Mouse (Mus musculus) lung, embryonic 15.5 days (tissue): ENCODE measurements around the gene Timm8a1. TPM values are rescaled to one million over a fixed set of nuclear protein-coding genes. Genes with fewer than 3 reads are reported as not detected.

ENCODE experiments used
- ATAC-seq: fragments of 200-750 bp; cut with Nextera tagmentation; 2 replicates; pipeline ENCODE4 v1.8.0; 2017; ENCODE audit warnings: moderate number of reproducible peaks, borderline replicate concordance; ENCODE audit not compliant: low FRiP score, low TSS enrichment; ENCODE audit errors: extremely low read depth
- H3K27ac ChIP-seq: fragments of 300-500 bp; sonication (generic); 2 replicates; pipeline ENCODE4 v1.5.1; 2015; ENCODE audit warnings: moderate library complexity, mild to moderate bottlenecking, inconsistent platforms
- H3K27me3 ChIP-seq: fragments of 300-500 bp; sonication (generic); 2 replicates; pipeline ENCODE4 v1.6.1; 2015; ENCODE audit warnings: inconsistent platforms
- H3K36me3 ChIP-seq: fragments of 300-500 bp; sonication (generic); 2 replicates; pipeline ENCODE4 v1.6.1; 2015; ENCODE audit warnings: inconsistent platforms
- H3K4me1 ChIP-seq: fragments of 300-500 bp; sonication (generic); 2 replicates; pipeline ENCODE4 v1.6.1; 2015; ENCODE audit warnings: inconsistent platforms
- H3K4me2 ChIP-seq: fragments of 300-500 bp; sonication (generic); 2 replicates; pipeline ENCODE4 v1.6.1; 2015; ENCODE audit warnings: inconsistent platforms, mild to moderate bottlenecking, moderate library complexity
- H3K4me3 ChIP-seq: fragments of 300-500 bp; sonication (generic); 2 replicates; pipeline ENCODE4 v1.5.1; 2015; ENCODE audit warnings: mild to moderate bottlenecking, inconsistent platforms
- H3K9ac ChIP-seq: fragments of 300-500 bp; sonication (generic); 2 replicates; pipeline ENCODE4 v1.6.1; 2015; ENCODE audit warnings: inconsistent platforms
- H3K9me3 ChIP-seq: fragments of 300-500 bp; sonication (generic); 2 replicates; pipeline ENCODE4 v1.6.1; 2016; ENCODE audit warnings: inconsistent platforms
- WGBS: fragments of 180-500 bp; shearing (Covaris S2); methylation state at CpG from one replicate; pipeline ENCODE4 v1.1.7; 2015; 5-methylcytosine and 5-hydroxymethylcytosine counted together
- polyA plus RNA-seq: library from polyadenylated mRNA; unstranded; fragments of >200 nt; fragmentation: Nextera tagmentation; extraction: Ambion mirVana; gene quantifications from 2 replicates; pipeline ENCODE4 v1.2.1, GENCODE M21; 2015

Timm8a1 gene
- polyA plus RNA-seq, result 75.1 and 75.2 TPM in 2 replicates

- no peaks in the 10 kb centered on the region for H3K9me3 ChIP-seq
- 13% methylated on average over 58 of the region's 61 CpGs for WGBS
- ATAC-seq, result peak; percentile 94; the same call in 1 of the 2 replicates
- H3K9ac ChIP-seq, result peak within 1 kb of the TSS; percentile 56
- no peaks in the 10 kb centered on the region; the same call in 1 of the 2 replicates for H3K36me3 ChIP-seq
- peak within 1 kb of the TSS; percentile 55 for H3K4me2 ChIP-seq
- no peaks in the 10 kb centered on the region for H3K4me1 ChIP-seq
- peak within 1 kb of the TSS; percentile 59 for H3K4me3 ChIP-seq
- H3K27ac ChIP-seq, result peak within 1 kb of the TSS; percentile 90
- H3K27me3 ChIP-seq, result no peaks in the 10 kb centered on the region
These were observed at the start of gene Timm8a1 for GRCm38 (mm10) chrX:134541145-134541954. Gene Timm8a1, minus strand, starts transcription at chrX:134541865.

- no peaks in the 10 kb centered on the region for H3K27me3 ChIP-seq
- H3K4me1 ChIP-seq, result no peaks in the 10 kb centered on the region; the same call in 1 of the 2 replicates
- no peaks in the 10 kb centered on the region for H3K9me3 ChIP-seq
- H3K9ac ChIP-seq, result no peak overlapping the region
- H3K4me2 ChIP-seq, result no peak overlapping the region
- H3K36me3 ChIP-seq, result 0 out of 2 replicates have a peak, but pooled peaks cover 10% of the 10 kb centered on the region
- no peak overlapping the region for H3K27ac ChIP-seq
- H3K4me3 ChIP-seq, result no peak overlapping the region
- no peak for ATAC-seq
- 36% methylated on average over 5 of the region's 5 CpGs for WGBS
These were observed 48.2 kb upstream of the Timm8a1 start for GRCm38 (mm10) chrX:134589836-134590235.

GRCm38 (mm10) chrX:134588997-134589396 is 47.3 kb upstream of the Timm8a1 start:
- Histone ChIP-seq H3K36me3 (0 out of 2 replicates have a peak, but pooled peaks cover 10% of the 10 kb centered on the region), H3K4me3 (no peak overlapping the region), H3K27ac (no peak overlapping the region), H3K9me3 (no peaks in the 10 kb centered on the region), H3K4me1 (no peaks in the 10 kb centered on the region; the same call in 1 of the 2 replicates), H3K9ac (no peak overlapping the region), H3K4me2 (no peak overlapping the region), H3K27me3 (no peaks in the 10 kb centered on the region)
- 88% methylated on average over 3 of the region's 3 CpGs for WGBS
- ATAC-seq, result no peak

- Histone ChIP-seq H3K9me3 (no peaks in the 10 kb centered on the region), H3K9ac (no peak overlapping the region), H3K27me3 (no peaks in the 10 kb centered on the region), H3K36me3 (0 out of 2 replicates have a peak, but pooled peaks cover 10% of the 10 kb centered on the region), H3K4me3 (no peak overlapping the region), H3K4me2 (no peak overlapping the region), H3K4me1 (no peaks in the 10 kb centered on the region; the same call in 1 of the 2 replicates), H3K27ac (no peak overlapping the region)
- ATAC-seq, result no peak
- 80% methylated on average over 4 of the region's 4 CpGs for WGBS
These were observed 46.6 kb upstream of the Timm8a1 start for GRCm38 (mm10) chrX:134588261-134588660.

- peak overlapping the region; percentile 57 for H3K9ac ChIP-seq
- 0 out of 2 replicates have a peak, but pooled peaks cover 10% of the 10 kb centered on the region for H3K36me3 ChIP-seq
- H3K27ac ChIP-seq, result 0 out of 2 replicates have a peak overlapping the region, but pooled peaks have one; percentile 86
- peak overlapping the region; percentile 53 for H3K4me3 ChIP-seq
- H3K4me1 ChIP-seq, result no peaks in the 10 kb centered on the region; the same call in 1 of the 2 replicates
- no peaks in the 10 kb centered on the region for H3K9me3 ChIP-seq
- H3K4me2 ChIP-seq, result peak overlapping the region; percentile 58
- no peaks in the 10 kb centered on the region for H3K27me3 ChIP-seq
- no peak for ATAC-seq
- WGBS, result 43% methylated on average over 8 of the region's 8 CpGs
These were observed 44.8 kb upstream of the Timm8a1 start for GRCm38 (mm10) chrX:134586447-134586846.

- WGBS, result 13% methylated on average over 45 of the region's 45 CpGs
- ATAC-seq, result peak; percentile 96
- peak within 1 kb of the TSS; percentile 86 for H3K27ac ChIP-seq
These were observed 43.7 kb upstream of the Timm8a1 start, which contains the start of gene Rpl36a for GRCm38 (mm10) chrX:134585103-134586002. Gene Rpl36a, plus strand, starts transcription at chrX:134585654.

GRCm38 (mm10) chrX:134582888-134583669 is 41.4 kb upstream of the Timm8a1 start, which contains the start of gene Btk:
Gene Btk, minus strand, starts transcription at chrX:134583570.
- Histone ChIP-seq H3K27me3 (no peaks in the 10 kb centered on the region), H3K9ac (no peak within 1 kb of the TSS), H3K4me3 (no peak within 1 kb of the TSS), H3K4me2 (no peak within 1 kb of the TSS), H3K36me3 (0 out of 2 replicates have a peak, but pooled peaks cover 1% of the 10 kb centered on the region), H3K27ac (no peak within 1 kb of the TSS), H3K9me3 (no peaks in the 10 kb centered on the region), H3K4me1 (no peaks in the 10 kb centered on the region; the same call in 1 of the 2 replicates)
- ATAC-seq, result no peak
- WGBS, result 80% methylated on average over 11 of the region's 11 CpGs

More at GRCm38 (mm10) chrX:134585103-134586002, 43.7 kb upstream of the Timm8a1 start, which contains the start of gene Rpl36a:
- H3K4me3 ChIP-seq, result peak within 1 kb of the TSS; percentile 53
- H3K9me3 ChIP-seq, result no peaks in the 10 kb centered on the region
- peak within 1 kb of the TSS; percentile 58 for H3K4me2 ChIP-seq
- no peaks in the 10 kb centered on the region; the same call in 1 of the 2 replicates for H3K4me1 ChIP-seq
- peak within 1 kb of the TSS; percentile 57 for H3K9ac ChIP-seq
- H3K36me3 ChIP-seq, result 0 out of 2 replicates have a peak, but pooled peaks cover 10% of the 10 kb centered on the region
- no peaks in the 10 kb centered on the region for H3K27me3 ChIP-seq

- no peak for ATAC-seq
- no peaks in the 10 kb centered on the region for H3K27me3 ChIP-seq
- H3K4me2 ChIP-seq, result no peak overlapping the region
- no peaks in the 10 kb centered on the region for H3K9me3 ChIP-seq
- H3K4me3 ChIP-seq, result no peak overlapping the region
- 73% methylated on average over 10 of the region's 11 CpGs for WGBS
- H3K36me3 ChIP-seq, result no peaks in the 10 kb centered on the region
- no peak overlapping the region for H3K9ac ChIP-seq
- no peaks in the 10 kb centered on the region; the same call in 1 of the 2 replicates for H3K4me1 ChIP-seq
- H3K27ac ChIP-seq, result no peak overlapping the region
These were observed 40.6 kb upstream of the Timm8a1 start for GRCm38 (mm10) chrX:134582270-134582669.

- no peak for ATAC-seq
- H3K27ac ChIP-seq, result no peak overlapping the region
- no peaks in the 10 kb centered on the region for H3K27me3 ChIP-seq
- no peak overlapping the region for H3K9ac ChIP-seq
- no peak overlapping the region for H3K4me3 ChIP-seq
- WGBS, result 84% methylated on average over 14 of the region's 14 CpGs
- H3K9me3 ChIP-seq, result no peaks in the 10 kb centered on the region
- H3K4me2 ChIP-seq, result no peak overlapping the region
- H3K36me3 ChIP-seq, result no peaks in the 10 kb centered on the region
- H3K4me1 ChIP-seq, result no peaks in the 10 kb centered on the region; the same call in 1 of the 2 replicates
These were observed 39.1 kb upstream of the Timm8a1 start for GRCm38 (mm10) chrX:134580528-134581305.

GRCm38 (mm10) chrX:134577896-134578295 is 36.2 kb upstream of the Timm8a1 start:
- no peaks in the 10 kb centered on the region for H3K9me3 ChIP-seq
- no peak overlapping the region for H3K4me2 ChIP-seq
- H3K27me3 ChIP-seq, result no peaks in the 10 kb centered on the region
- H3K4me1 ChIP-seq, result no peaks in the 10 kb centered on the region
- no peak overlapping the region for H3K27ac ChIP-seq
- WGBS, result 84% methylated on average over 4 of the region's 4 CpGs
- ATAC-seq, result no peak
- H3K9ac ChIP-seq, result no peak overlapping the region
- no peaks in the 10 kb centered on the region for H3K36me3 ChIP-seq
- H3K4me3 ChIP-seq, result no peak overlapping the region
